Mouse (Mus musculus): Measurements from ENCODE around the gene Trim12c.
"Not testable (repeated sequence)": the region's sequence is repeated elsewhere in the genome, so short reads cannot be mapped to it uniquely, and the experiment has no call there.

The Trim12c gene

GRCm38 (mm10) chr7:104352717-104353599 is at the start of gene Trim12c:
TSS of gene Trim12c (minus strand) at chr7:104353362.
- DNase-seq (ENCODE audit: low read depth, low spot score): peak; percentile 93

- DNase-seq (ENCODE audit: low read depth, low spot score): no peak
Measured at GRCm38 (mm10) chr7:104401140-104401539, 48.0 kb upstream of the Trim12c start.

GRCm38 (mm10) chr7:104400698-104401097 is 47.5 kb upstream of the Trim12c start, which contains the start of gene Trim30c:
TSS of gene Trim30c (minus strand) at chr7:104400837.
- DNase-seq (ENCODE audit: low read depth, low spot score): no peak

DNA sequence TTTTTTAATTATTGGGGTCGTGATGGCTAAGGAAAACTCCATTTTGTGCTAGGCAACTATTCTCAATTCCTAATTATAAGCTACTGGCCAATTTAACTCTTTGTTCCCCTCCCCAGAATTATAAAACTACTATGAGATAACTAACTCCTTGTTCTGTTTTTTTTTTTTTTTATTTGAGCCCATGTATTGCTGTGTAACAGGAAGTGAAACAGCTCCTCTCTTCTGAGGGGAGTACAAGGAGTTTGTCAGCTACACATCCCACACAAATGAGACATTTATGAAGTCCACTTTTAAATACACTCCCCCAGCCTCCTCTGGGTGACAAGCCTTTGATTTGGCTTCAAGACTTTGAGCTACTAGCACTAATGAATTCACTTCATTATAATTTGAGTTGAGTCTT is 45.3 kb upstream of the Trim12c start:
- DNase-seq (ENCODE audit: low read depth, low spot score): no peak

GRCm38 (mm10) chr7:104369736-104370414 is 16.7 kb upstream of the Trim12c start, which contains the start of gene Trim30b:
TSS of gene Trim30b (minus strand) at chr7:104369884.
- peak; percentile 13 for DNase-seq (ENCODE audit: low read depth, low spot score)

GRCm38 (mm10) chr7:104366339-104366738 is 13.2 kb upstream of the Trim12c start:
- DNase-seq (ENCODE audit: low read depth, low spot score): no peak

DNA sequence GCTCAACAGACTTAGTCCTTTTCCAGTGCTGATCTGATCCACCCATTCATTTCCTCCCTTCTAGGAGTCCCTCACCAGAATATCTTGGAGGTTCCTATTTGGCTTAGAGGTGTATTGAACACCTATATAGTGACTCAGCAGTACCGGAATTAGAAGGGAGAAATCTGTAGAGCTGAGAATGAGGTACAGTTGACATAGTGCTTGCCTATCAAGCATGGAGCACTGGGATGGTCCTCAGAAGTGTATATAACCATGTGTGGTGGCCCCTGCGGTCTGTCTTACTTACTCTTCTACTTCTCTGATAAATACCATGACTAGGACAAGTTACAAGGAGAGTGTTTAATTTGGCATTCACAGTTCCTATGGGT is 422 bp upstream of the Trim12c start:
- no peak for DNase-seq (ENCODE audit: low read depth, low spot score)

DNA sequence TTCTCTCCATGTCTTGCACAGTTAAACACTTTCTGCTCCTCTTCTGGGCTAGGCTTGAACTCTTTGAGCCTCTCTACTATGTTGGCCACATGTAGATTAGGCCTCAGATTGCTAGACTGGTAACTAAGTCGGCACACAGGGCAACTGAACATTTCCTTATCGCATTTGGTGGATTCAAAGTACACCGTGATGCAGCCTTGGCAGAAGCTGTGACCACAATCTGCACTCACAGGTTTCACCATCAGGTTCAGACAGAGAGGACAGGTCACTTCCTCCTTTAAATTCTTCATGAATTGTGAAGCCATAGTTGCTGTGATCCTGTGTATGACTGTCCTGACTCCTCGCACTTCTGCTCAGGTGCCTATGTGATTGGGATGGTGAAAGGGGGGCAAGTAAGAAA is 5.1 kb downstream of the Trim12c start:
- not testable (repeated sequence) for DNase-seq (ENCODE audit: low read depth, low spot score)

GRCm38 (mm10) chr7:104340744-104341143 is 12.4 kb downstream of the Trim12c start:
- not testable (repeated sequence) for DNase-seq (ENCODE audit: low read depth, low spot score)

DNA sequence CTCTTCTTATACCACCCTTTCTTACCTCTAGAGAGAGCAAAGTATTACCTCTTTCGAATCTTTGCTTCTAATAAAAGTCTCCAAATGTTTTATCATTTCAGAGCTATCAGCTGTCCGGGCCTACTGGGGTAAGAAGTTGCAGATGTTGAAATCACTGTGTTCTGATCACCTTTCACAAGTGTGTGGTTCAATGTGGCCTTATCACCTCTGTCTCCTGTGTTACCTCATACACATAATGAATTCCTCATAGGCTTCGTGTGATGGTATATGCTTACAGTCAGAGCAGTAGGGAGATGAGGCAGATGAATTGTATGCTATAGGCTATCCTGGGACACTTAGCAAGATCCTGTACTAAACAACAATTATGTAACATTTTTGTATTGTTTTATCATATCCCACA is 17.6 kb downstream of the Trim12c start:
- not testable (repeated sequence) for DNase-seq (ENCODE audit: low read depth, low spot score)

DNA sequence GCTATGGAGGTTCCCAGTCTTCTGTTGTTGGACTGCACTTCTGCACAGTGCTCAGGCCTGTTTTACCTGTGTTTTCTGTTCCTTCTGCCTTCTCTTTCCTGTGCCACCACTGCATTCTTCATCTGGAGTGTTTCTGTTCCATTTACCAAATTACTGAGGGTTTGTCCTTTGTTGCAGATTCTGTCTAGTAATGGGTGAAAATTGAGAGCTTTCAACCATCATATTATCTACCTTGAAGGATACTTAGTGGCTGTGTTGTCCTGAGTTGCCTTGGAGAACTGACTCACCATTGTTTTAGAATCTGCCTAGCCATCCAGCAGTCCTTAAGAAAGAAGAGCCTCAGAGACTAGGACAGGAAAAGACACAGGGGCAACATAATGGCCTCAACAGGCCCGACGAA is 24.0 kb downstream of the Trim12c start, which contains the start of gene Trim34b:
Gene Trim34b (plus strand): TSS at position 301 of the 400 bp plus-strand sequence.
- DNase-seq (ENCODE audit: low read depth, low spot score): not testable (repeated sequence)

GRCm38 (mm10) chr7:104322028-104322427 is 31.1 kb downstream of the Trim12c start:
- no peak for DNase-seq (ENCODE audit: low read depth, low spot score)

DNA sequence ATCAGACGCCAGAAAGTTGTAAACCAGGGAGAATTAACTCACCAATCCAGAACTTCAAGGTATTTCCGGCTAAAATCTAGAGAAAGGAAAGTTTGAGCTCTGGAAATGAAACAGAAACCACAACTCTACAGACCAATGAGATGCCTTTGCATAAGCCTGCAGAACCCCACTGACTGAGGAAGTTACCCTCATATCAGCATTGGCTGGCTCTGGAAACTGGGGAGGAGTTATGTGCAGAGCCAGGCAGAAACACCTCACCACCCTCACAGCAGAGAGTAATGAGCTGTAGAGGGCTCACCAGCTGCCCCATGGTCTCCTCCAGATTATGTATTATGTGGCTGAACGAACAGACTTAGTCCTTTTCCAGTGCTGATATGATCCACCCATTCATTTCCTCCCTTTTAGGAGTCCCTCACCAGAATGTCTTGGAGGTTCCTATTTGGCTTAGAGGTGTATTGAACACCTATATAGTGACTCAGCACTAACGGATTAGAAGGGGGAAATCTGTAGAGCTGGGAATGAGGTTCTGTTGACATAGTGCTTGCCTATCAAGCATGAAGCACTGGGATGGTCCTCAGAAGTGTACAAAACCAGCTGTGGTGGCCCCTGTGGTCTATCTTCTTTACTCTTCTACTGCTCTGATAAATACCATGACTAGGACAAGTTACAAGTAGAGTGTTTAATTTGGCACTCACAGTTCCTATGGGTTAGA is 37.6 kb downstream of the Trim12c start, which contains the start of gene Trim12a:
Gene Trim12a (minus strand): TSS at position 98 of the 712 bp plus-strand sequence.
- not testable (repeated sequence) for DNase-seq (ENCODE audit: low read depth, low spot score)

- no peak for DNase-seq (ENCODE audit: low read depth, low spot score)
Measured at GRCm38 (mm10) chr7:104314796-104315353, 38.3 kb downstream of the Trim12c start.

- DNase-seq (ENCODE audit: low read depth, low spot score): no peak
Measured at GRCm38 (mm10) chr7:104291638-104292400, 61.3 kb downstream of the Trim12c start.

- no peak for DNase-seq (ENCODE audit: low read depth, low spot score)
Measured at GRCm38 (mm10) chr7:104290641-104291040, 62.5 kb downstream of the Trim12c start.
